Mouse (Mus musculus) stomach, postnatal 0 days (tissue): ENCODE results near the gene Gli2.

Experiments
- CTCF ChIP-seq: IDR thresholded peaks from 2 replicates; pipeline ENCODE4 v1.5.1; 2016; ENCODE audit warnings: antibody characterized with exemption, low read depth, mild to moderate bottlenecking, moderate library complexity
- EP300 ChIP-seq: optimal IDR thresholded peaks from 2 replicates; pipeline ENCODE3; 2016; ENCODE audit warnings: antibody characterized with exemption

DNA sequence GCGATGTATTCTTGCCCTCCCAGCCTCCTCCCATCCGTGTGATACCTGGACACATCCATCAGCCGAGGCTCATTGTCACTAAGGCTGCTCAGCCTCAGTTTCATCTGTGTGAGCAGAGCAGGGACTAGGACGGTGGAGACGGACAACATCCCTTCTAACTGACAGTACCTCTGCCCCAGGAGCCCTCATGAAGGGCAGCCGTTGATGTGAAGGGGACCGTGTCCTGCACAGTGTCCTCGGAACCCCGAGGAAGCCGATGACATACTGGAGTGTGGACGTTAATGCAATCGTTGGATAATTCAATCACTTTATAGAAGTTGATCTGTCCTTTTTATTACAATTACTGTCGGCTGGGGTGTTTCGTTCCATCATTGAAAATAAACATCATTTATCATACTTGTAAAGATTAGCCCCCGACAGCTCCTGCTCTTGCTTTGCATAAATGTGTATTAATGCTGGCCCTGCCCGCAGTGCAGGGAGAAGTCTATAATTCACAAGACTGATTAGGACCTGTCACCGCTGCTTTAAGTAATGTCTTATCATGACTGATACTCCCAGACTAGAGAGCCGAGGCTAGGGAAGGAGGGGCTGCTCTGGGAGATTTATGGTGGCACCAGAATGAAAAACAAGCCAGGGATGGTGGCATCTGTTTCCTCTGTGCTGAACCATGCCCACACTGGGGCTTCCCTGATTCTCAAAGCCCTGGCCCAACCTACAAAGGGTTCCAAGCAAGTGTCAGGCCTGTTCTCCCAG lies 257.8 kb downstream of the Gli2 start:
- TF ChIP-seq CTCF (no peak), EP300 (no peak)
